Mouse (Mus musculus): ENCODE data around the gene Ddx59. TPM values are rescaled to one million over a fixed set of nuclear protein-coding genes. Genes with fewer than 3 reads are reported as not detected.

Ddx59 gene
- 18.9 TPM for polyA plus RNA-seq (2017; shearing (Covaris generic))

GRCm38 (mm10) chr1:136414798-136415755 is at the start of gene Ddx59:
Ddx59 (plus strand) TSS chr1:136415271.

GRCm38 (mm10) chr1:136466143-136466811 is 51.2 kb downstream of the Ddx59 start, which contains the start of gene Kif14:
Kif14 (plus strand) TSS chr1:136466343.

Other genes with a start within 250 kb of the Ddx59 start
- gene Mroh3, start 202.4 kb upstream of the Ddx59 start, polyA plus RNA-seq (2017; shearing (Covaris generic)): not detected
- not detected for gene Inava, start 181.0 kb upstream of the Ddx59 start, polyA plus RNA-seq (2017; shearing (Covaris generic))
- not detected for gene Gpr25, start 154.4 kb upstream of the Ddx59 start, polyA plus RNA-seq (2017; shearing (Covaris generic))
- gene Camsap2, start 69.2 kb upstream of the Ddx59 start, polyA plus RNA-seq (2017; shearing (Covaris generic)): 2.6 TPM
- gene Kif14, start 51.1 kb downstream of the Ddx59 start, polyA plus RNA-seq (2017; shearing (Covaris generic)): 1.7 TPM
- gene Zfp281, start 209.6 kb downstream of the Ddx59 start, polyA plus RNA-seq (2017; shearing (Covaris generic)): 30.5 TPM